Mouse (Mus musculus) cerebellum, adult 9-11 months (tissue): ENCODE data around the gene Inpp5b.
A peak's percentile ranks its signal among the peaks of the same experiment; 100 is the strongest.
"Not testable (repeated sequence)": the region's sequence is repeated elsewhere in the genome, so short reads cannot be mapped to it uniquely, and the experiment has no call there.

ENCODE experiments used
- DNase-seq: peaks from one replicate; pipeline ENCODE4 v3.0.0; 2022

The Inpp5b gene

DNA sequence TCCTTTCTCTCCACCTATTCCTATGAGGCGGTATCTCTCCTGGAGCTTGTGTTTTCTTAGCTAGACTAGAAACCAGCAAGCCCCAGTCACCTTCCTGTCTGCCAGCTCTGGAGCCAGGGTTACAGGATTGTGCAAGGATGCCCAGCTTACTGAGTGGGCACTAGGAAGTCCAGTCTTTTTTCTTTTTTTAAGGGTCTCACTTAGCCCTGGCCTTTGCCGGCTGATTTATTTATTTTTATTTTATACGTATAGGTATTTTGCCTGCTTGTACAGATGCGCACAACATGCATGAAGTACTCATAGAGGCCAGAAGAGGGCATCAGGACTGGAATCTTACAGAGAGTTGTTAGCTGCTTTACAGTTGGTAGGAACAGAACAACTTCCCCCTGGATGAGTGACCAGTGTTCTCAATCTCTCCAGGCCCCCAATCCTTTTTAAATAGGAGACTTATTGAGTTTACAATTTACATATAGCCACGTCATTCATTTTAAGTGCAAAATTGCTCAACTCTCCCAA lies 30.8 kb upstream of the Inpp5b start:
- DNase-seq, result no peak

DNA sequence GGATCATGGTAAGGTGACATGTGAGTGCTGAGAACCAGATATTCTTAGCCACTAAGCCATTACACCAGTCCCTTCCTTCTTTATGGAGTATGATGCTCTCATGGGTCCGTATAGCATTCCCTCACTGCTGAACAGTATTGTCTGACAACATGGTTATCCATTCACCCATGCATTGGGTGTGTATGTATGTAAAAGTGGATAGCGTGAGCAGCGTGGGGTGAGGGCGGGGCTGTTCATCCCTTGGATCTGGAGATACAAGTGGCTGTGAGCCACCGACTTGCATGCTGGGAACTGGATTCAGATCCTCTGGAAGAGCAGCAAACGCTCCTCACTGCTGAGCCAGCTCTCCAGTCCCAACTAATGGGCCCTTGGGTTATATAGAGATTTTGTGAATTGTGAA lies 29.0 kb upstream of the Inpp5b start:
- no peak for DNase-seq

DNA sequence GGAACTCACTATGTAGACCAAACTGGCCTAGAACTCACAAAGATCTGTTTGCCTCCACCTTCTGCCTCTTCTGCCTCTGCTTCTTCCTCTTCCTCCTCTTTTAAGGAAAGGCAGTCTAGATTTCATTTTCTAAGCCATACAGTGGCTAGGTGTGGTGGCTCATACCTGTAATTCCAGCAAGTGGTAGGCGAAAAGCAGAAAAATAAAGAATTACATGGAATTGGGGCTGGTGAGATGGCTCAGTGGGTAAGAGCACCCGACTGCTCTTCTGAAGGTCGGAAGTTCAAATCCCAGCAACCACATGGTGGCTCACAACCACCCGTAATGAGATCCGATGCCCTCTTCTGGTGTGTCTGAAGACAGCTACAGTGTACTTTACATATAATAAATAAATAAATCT lies 27.8 kb upstream of the Inpp5b start:
- DNase-seq, result not testable (repeated sequence)

DNA sequence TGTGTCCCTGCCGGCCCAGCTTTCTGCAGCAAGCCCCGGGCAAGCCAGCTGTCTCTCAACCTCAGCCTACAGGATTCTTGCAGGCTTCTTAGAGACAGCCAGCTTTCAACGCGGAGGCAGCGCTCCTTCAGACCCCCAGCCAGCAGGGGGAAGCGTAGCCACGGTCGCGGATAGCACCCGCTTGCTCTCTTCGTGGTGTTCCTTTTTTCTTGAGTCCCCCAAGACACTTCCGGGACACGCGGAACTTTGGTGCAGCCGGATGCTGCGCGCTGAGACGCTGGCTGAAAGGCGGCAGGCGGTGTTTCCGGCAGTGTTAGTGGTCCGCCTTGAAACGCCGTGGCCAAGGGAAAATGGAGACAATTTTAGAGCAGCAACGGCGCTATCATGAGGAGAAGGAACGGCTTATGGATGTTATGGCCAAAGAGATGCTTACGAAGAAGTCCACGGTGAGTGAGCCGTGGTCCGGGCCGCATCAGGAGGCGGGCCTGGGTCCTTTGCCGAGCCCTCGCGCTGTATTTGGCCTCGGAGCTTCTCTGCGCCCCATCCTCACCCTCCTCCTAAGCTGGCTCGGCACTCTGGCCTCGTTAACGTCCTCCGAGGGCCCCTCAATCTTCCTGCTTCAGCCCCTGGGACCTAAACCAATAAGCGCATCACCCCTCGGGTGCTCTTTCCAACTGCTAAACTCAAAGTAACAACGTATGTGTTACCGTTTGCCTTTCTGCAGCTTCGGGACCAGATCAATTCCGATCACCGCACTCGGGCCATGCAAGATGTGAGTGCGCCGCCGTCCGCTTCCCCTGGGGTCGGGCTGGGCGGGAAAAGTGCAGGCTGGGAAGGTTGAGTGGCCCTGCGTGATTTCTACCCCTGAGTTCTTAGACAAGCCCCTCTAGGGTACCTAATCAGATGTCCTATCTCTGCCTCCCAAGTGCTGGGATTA lies 26.8 kb upstream of the Inpp5b start, which contains the start of gene Sf3a3:
TSS of gene Sf3a3 (plus strand) at position 232 of the 937 bp plus-strand sequence.
- DNase-seq, result peak; percentile 94

DNA sequence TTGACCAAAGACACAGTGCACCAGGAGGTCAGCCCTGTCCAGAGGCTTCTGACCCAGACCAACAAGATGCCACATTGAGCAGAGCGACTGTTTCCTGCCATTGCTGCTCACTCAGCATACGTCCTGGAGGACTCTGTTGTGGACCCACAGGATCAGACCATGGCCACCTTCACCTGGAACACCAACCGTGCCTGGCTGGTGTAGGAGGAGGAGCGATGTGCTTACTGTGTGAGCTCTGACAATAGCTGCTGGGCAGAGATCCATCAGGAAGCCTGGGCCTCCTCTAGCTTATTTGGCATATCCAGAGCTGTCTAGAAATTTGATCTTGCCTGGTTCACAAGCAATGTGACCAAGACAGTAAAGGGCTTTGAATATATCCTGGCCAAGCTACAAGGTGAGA lies 22.5 kb upstream of the Inpp5b start:
- DNase-seq, result no peak

DNA sequence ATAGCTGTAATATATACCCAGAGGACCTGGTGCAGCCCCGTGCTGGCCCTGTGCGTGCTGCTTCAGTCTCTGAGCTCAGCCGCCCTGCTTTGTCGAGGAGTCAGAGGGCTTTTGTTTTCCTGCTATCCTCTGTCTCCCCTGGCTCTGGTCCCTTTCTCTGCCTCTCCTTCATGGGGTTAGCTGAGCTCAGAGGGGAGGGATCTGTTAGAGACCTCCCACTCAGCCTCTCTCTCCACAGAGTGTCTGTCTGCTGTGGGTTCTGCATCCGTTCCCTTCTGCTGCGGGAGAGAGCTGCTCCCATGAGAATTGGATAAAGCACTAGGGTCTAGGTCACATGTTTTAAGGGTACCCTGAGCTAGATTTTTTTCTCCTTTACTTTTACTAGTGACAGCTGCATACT lies 15.5 kb upstream of the Inpp5b start:
- DNase-seq, result no peak

DNA sequence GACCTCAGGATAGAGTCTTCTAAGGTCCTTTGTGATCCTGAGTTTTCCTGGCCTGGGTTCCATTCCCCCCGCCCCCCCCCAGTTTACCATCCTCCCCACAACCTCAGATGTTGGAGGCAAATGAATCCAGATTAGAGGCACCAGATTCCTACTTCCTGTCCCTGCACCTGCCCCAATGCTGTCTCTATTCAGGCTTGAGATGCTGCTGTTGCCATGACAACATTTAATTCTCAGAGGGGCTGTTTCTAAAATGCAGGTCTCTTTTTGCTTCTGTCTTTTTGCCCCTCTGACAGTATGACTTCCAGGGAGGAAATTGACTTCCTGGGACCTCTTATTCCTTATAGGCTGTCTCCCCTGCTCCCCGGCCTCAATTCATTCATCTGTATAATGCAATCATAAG lies 4.7 kb upstream of the Inpp5b start:
- no peak for DNase-seq

DNA sequence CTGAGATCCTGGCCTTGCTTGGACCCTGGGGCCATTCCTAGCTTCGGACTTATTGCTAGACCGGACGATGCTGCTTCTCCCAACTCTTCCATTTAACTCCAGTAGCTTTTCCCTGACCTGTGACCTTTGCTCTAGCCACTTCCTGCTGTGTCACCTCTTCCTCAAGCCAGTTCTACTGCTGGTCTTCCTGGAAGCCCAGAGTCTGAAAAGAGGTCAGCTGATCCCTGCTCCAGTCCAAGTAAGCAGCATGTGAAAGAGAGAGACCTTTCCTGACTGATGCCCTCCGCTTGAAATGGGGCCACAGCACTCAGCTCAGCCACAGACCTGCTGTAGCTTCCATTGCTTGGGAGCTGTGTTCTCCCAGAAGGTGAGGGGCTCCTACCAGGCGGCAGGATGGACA lies 4.2 kb upstream of the Inpp5b start:
- no peak for DNase-seq

DNA sequence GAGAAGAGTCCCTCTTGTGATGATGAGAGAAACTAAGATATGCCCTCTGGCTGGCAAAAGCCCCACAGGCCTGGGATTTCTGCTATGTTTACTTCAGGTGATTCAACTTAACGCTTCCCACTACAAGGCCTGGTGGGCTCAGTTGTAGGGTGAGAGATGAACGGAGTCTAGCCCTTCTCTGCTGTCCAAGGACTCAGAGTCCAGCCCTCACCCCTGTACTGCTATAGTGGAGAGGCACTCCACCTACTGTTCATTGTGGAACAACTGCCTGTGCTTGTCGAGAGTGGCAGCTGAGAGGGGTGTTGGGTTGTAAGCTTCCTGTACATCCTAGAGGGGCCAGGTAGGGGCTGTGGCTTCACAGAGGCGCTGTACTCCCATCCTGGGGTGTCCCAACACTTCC lies 3.6 kb upstream of the Inpp5b start:
- DNase-seq, result no peak

DNA sequence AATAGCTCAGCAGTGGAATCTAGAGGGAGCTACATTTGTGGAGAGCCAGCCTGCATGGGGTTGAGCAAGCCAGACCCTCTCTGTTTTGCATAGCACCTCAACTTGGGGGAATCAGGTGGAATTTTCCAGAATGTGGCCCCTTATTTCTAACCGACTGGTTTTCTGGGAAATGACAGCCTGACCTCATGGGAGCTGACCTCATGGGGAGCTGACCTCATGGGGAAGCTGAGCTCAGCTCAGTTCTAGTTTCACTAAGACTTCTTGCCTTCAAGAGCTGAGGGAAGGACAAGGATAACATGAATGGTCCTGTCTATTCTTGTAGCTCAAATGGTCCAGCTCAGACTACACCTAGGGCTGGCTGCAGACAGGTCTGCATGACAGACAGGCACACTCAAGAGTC lies 2.9 kb upstream of the Inpp5b start:
- no peak for DNase-seq

DNA sequence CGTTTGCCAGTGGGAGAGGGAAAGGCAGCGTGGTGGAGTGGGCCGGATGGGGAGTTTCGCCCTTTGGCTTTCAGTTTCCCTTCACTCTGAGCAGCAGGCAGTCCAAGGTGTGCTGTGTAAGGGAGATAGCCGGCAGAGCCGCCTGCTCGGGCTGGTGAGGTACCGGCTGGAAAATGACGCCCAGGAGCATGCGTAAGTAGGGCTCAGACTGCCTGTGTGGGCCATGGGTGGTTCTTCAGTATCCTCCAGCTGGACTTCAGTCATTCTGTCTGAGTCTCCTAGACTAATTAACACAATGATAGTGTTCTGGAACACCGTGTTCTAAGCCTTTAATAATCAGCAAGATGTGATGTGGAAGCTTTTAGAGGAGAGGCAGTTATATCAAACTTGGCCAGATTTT lies 1.2 kb downstream of the Inpp5b start:
- no peak for DNase-seq

DNA sequence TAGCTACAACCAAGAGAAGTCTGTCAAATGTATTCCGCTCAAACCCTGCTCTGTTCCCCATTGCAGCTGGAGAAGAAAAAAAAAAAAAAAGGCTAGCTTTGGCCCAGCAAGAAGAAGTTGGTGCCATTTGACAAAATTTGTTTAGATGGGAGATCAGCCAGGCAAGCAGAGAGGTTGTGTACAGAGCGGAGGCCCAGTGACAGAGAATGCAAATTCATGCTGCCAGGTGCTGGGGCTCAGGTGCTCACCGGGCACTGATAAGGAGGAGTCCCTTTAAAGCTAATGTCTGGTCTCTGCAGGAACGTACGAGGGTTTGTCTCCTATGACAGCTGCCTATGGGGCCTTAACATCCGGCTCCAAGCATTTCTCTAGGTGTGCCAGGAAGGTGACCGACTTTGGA lies 4.9 kb downstream of the Inpp5b start:
- no peak for DNase-seq

DNA sequence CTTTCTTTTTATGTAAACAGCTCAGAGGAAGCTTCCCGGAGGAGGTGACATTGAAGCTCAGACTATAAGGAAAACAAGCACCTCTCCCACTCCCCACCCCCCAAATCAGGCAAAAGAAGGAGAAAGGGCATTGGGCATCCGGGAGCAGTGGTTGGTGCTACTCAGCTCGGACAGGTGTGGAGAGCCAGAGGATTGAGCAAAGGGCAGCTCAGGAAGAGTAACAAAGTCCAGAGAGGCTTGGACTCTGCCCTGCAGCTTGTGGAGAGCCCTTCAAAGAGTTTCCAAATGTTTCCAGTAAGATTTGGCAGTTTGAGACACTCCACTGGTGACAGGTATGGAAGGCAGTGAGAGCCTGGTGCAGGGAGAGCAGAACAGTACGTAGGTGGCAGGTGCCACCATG lies 6.2 kb downstream of the Inpp5b start:
- DNase-seq, result no peak

DNA sequence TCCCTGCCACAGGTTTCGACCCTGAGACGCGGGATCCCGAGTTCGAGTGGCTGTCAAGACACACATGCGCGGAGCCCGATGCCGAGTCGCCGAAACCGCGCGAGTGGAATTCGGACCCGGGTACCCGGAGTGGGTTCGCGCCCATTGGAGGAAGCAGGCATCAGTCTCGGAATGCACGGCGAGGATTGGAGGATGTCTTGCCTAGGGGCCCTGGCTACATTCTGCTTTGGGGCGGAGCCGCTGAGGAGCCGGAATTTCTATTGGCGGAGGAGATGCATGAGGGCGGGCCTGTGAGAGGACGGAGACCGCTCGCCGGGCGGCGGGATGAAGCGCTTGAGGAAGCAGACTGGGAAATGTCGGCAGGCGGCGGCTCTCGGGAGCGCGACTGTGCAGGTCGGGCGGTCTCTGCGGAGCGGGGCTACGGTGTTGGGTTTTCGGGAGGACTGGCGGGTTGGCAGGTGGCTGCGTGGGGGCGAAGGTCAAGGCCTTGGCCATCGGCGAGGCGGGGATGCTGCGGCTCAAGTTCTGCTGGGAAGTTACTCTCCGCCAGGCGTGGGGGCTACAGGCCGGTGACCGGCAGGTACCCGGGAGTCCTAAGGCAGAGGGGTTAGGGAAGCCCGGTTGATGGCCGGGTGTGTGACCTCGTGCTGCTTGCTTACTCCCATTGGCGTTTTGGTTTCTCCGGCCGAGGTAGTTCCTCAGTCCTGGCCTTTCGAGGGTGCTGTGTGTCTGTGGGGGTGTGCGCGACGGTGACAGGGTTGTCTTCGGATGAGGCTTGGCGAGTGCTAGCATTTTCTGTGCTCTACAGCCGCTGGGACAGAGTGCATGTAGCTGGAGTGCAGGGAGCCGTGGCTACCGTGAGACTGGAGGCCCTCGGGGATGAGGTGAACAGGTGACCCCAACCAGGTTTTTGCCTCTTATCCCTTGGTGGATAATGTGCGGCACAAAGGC lies 9.9 kb downstream of the Inpp5b start:
- peak; percentile 98 for DNase-seq

DNA sequence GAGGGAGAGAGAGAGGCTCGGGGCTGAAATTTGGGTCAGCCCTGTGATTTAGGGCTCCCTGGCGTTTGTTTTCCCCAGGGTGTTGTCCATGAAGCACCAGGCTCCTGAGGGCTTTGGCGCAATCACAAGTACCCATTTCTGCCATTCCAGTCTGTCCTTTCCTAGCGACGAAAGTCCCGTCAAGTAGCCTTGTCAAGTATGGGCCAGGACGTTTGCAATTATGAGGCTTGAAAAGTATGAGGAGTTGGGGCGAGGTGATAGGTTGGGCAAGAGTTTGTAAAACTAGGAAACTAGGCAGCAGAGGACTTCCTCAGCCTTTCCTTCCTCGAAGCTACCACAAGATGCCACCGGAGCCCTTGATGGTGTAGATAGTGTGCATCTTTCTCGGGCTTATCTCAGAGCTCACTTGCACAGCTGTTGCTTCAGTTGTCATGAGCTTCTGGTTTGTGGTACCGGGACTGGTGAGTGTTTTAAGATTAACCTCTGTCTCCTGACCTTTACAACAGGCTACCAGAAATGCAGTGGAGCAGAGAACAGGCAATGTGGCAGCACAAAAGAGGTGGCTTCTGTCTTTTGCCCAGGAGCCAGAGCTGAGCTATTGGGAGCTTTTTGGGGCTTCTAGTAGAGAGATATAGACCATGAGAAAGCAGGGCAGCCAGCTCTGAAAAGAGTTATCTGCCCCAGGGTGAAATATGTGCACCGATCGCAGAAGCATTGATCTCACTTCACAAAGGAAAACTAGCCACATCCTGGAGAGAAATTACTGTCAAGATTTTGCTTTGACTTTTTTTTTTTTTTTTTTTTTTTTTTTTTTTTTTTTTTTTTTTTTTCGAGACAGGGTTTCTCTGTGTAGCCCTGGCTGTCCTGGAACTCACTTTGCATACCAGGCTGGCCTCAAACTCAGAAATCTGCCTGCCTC lies 10.9 kb downstream of the Inpp5b start:
- DNase-seq, result no peak

DNA sequence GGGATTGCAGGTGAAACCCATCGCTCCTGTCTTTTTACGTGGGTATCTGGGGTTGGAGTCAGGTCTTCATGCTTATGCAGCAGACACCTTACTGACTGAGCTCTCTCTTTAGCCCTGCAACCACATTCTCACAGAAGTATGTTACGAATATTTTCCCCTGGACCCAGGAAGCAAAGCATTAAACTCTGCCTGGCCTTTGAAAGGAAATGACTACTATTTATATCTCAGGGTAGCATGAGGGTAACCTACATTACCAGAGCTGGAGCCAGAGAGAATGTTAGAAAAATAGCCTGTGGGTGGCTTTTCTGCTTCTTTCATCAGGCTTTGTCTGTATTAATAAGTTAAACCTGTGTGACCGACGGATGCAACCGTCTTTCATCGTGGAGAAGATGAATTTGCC lies 13.9 kb downstream of the Inpp5b start:
- no peak for DNase-seq

DNA sequence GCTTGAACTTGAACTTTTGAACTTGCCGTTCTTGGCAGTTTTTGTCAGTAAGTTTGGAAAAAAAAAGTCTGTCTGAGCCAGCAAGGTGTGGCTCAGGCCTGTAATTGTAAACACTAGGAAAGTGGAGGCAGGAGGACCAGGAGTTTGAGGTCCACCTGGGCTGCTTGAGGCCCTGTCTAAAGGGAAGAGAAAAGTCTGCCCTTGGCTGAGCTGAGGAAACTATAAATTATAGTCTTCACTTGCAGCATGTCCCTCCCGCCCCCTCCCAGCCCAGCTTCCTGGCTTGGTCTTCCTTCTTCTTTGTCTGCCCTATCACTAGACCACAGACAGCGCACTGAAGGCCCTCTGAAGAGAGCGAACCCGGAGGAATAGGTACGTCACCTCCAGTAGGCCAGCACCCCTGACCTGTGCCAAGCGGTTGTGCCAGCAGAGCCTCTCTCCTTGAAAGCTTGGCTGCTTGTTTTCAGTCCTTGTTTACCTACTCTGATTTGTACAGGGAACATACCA lies 17.7 kb downstream of the Inpp5b start:
- DNase-seq, result no peak

DNA sequence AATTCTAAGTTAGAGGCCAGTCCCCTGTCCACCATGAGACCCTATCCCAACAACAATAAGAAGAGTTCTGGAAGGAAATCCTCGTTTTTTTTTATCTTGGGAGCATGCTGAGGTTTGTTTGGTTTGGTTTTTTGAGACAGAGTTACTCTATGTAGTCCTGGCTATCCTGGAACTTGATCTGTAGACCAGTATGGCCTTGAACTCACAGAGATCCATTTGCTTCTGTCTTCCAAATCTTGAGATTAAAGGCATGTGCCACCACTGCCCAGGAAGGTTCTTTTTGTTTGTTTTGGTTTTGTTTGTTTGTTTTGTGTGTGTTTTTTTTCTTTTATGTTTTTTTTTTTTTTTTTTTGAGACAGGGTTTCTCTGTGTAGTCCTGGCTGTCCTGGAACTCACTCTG lies 19.6 kb downstream of the Inpp5b start:
- DNase-seq, result no peak

DNA sequence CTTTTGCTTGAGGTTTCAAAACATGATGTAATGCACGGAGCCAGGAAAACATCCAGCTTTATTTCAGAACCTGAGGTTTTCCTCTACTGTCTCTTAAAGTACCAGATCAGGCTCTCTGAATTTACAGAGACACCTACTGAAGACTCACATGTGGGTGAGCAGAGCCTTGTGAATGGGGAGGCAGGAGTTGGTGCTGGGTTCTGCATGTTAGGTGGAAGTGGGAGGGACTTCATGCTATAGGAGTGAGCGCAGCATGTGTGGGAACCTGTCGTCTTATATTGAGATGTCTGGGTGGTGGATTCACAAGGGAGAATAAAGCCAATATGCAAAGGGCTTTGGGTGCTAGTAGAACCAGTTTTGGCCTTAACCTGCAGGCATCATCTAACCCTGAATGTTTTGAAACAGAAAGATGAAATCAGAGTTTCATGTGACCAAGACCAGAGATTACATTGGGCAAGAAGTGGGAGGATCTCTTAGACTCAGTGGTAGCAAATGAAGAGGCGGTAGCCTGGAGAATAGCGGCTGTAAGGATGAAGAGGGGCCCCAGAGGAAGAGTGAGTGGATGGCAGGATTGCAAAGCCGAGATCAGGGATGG lies 21.3 kb downstream of the Inpp5b start:
- no peak for DNase-seq

DNA sequence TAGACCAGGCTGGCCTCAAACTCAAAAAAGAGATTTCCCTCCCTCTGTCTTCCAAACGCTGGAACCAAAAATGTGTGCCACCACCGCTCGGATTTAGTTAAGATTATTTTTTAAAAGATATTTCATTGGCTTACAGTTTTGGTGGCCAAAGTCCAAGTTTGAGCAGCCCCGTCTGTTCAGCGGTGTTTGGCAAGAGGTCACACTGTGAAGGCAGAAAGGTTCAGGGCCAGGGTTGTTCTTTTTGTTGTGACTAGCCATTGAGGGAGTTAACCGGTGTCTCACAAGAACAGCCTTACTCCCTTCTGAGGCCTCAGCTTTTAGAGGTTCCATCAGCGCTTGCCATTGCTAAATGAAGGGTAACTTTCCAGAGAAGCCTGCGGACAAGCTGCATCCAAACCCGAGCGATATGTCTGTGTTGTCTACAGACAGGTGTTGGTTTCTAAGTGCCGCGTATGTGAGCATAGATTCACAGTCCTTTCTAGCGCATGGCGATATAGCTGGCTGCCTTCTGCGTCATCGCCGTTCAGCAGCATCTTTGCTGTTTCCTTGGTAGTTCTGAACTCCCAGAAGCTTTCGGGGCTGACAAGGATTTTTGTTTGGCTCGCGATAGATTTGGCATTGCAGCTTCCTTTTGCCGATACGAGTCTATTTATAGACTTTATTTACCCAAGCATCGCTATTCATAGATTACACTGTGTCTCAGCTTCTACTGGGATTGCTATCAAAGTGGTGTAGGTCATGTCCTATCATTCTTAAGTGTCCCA lies 24.3 kb downstream of the Inpp5b start:
- DNase-seq, result peak; percentile 47

DNA sequence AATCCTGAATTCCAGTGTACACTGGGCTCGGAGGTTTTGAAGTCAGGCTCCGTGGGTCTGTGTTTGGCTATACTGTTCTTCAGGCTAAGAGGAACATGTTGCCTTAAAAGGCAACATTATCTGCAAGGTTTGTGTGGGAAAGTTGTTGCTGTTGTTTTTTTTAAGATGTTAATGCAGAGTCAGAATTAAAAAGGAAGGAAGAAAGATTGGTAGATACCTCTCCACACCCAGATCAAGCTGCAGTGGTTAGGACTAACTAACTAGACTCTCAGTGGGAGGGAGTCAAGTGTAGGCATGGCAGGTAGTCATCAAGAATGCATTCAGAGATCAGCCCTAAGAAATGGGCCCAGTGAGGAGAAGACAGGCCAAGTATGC lies 24.9 kb downstream of the Inpp5b start:
- DNase-seq, result no peak
